Mouse (Mus musculus) inflammation-experienced regulatory T-cells, adult 6 months (primary cell): ENCODE data around the gene Mycbp2. TPM values are rescaled to one million over a fixed set of nuclear protein-coding genes. Genes with fewer than 3 reads are reported as not detected.

ENCODE experiments used
- ATAC-seq: one replicate; pipeline ENCODE4 v1.8.0; 2017
- polyA plus RNA-seq, 3 experiments: library from polyadenylated mRNA; unstranded; fragments of 100-300 nt; shearing (Covaris generic); gene quantifications; one replicate each; pipeline ENCODE4 v1.2.1; 2017

Mycbp2 gene
- polyA plus RNA-seq, 3 experiments from 2014 or later, result 46.3 to 113 (median 111) TPM

DNA sequence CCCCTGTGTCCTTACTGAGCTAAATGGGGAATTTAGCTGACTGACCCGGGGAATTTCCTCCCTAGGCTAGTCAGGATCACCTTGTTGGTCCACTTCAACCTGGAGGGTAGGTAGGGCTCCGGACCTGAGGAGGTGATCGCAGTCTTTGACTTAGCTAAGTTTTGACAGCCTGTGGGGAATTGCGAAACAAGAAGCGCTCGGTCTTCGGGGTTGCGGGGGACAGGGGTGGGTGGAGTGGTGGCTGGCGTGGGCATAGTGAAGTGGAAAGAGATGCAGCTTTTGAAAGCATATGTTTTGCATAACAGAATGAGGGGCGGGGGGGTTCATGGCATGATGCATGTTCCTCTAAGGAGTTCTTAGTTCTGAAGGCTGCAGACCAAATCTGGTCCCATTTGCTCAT is 275.8 kb downstream of the Mycbp2 start:
- no peak for ATAC-seq

GRCm38 (mm10) chr14:103069864-103070611 is 276.6 kb downstream of the Mycbp2 start, which contains the start of gene Cln5:
Gene Cln5, plus strand, starts transcription at chr14:103070216.
- ATAC-seq, result peak; percentile 81

GRCm38 (mm10) chr14:103069465-103069863 is 277.1 kb downstream of the Mycbp2 start:
- peak; percentile 7 for ATAC-seq

DNA sequence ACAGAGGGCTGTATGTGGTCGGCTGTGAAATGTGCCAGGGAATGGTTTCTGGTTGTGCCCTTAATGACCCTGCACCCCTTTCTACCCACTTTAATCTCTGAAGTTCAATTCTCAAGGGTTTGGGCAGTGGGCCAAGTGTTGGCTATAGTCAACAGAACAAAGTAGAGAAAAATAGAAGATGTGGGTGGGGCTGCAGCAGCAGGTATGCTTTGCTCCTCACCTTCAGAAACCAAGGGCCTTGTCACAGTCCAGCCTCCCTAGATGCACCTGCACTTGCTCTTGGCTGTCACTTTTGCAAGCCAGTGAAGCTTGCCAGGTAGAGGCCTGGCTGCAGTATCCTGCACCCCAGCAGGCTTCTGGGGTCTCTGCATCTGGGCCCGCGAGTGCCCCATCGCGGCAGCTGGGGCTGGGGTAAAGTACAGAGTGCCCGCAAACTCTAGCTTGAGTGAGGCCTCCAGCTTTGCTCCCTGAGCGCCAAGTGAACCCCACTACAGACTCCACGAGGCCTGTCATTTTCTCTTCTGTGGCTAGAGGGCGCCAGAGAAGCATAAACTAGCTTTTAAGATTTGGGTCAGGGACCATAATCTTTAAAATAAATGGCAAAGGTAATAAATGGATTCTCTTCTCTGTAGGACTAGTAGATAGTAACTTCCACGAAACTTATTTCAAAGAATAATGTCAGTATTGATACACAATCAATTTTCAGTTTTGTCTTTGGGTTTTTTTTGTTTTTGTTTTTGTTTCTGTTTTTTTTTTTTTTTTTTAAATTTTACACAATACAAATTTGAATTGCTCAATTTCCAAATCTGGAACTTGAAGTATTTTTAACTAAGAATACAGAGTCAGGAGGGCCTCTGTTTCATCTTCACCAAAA is 281.1 kb downstream of the Mycbp2 start:
- ATAC-seq, result peak; percentile 18

Other genes starting within 250 kb of the Mycbp2 start
- 10 to 100 TPM; 21.5 to 37.7 (median 28.2) TPM for gene Fbxl3, start 247.2 kb downstream of the Mycbp2 start, polyA plus RNA-seq
- gene Scel, start 166.5 kb upstream of the Mycbp2 start, polyA plus RNA-seq, result under 1 TPM in 2 of 3 experiments, not detected in 1; 0.23 to 0.24 TPM